Mouse (Mus musculus): ENCODE measurements around the gene Glrb.

DNA sequence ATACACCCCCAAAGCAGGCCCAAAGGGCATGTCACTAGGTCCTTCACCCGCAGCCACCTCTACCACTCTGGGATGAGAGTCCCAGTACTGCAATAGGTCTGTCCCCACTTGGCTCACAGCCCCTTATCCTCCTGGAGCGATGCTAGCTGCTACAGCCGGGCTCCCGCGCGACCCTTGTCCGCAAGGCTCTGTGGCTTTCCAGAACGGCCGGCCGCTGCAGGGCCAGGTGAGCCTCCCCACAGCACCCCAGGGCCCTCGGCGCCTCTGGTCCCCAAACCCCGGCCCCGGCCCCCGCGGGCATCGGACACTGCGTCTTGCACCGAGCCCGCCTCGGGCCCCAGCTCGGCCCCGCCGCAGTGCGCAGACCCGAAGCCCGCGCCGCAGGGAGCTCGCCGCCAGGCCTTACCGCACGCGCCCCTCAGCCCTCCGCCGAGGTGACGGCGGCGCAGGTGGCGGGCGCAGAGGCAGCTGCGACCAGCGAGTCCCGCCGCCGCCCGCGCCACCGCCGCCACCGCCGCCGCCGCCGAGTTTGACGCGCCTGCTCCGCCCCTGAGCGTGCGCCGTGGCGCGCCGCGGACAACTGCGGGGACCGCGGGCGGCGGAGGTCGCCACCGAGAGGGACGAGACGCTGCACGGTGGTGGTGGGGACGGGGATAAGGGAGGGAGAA, at the start of gene Glrb:
- no peak for TF ChIP-seq CTCF (IDR thresholded peaks at IDR 0.05; ENCODE audit: low read depth, low read length)
- TF ChIP-seq TAL1 (conservative IDR thresholded peaks at IDR 0.05; ENCODE audit: low read depth, low read length) = no peak
